Mouse (Mus musculus) midbrain, embryonic 15.5 days (tissue): ENCODE measurements around the gene Apopt1. TPM values are rescaled to one million over a fixed set of nuclear protein-coding genes. Genes with fewer than 3 reads are reported as not detected.
"Not testable (repeated sequence)": the region's sequence is repeated elsewhere in the genome, so short reads cannot be mapped to it uniquely, and the experiment has no call there.

Experiments used
- ATAC-seq: fragments of 200-750 bp; cut with Nextera tagmentation; replicated peaks from 2 replicates; pipeline ENCODE4 v1.8.0; 2017; ENCODE audit warnings: moderate TSS enrichment
- H3K27ac ChIP-seq: fragments of 300-500 bp; sonication (generic); 2 replicates; pipeline ENCODE4 v1.5.1; 2015; ENCODE audit warnings: mild to moderate bottlenecking, inconsistent platforms
- H3K27me3 ChIP-seq: fragments of 300-500 bp; sonication (generic); replicated peaks from 2 replicates; pipeline ENCODE4 v1.6.1; 2015; ENCODE audit warnings: inconsistent platforms
- H3K36me3 ChIP-seq: fragments of 300-500 bp; sonication (generic); replicated peaks from 2 replicates; pipeline ENCODE4 v1.6.1; 2015; ENCODE audit warnings: inconsistent platforms
- H3K4me1 ChIP-seq: fragments of 300-500 bp; sonication (generic); 2 replicates; pipeline ENCODE4 v1.6.1; 2015; ENCODE audit warnings: inconsistent platforms
- H3K4me2 ChIP-seq: fragments of 300-500 bp; sonication (generic); 2 replicates; pipeline ENCODE4 v1.6.1; 2015; ENCODE audit warnings: inconsistent platforms, mild to moderate bottlenecking, moderate library complexity
- H3K4me3 ChIP-seq: fragments of 300-500 bp; sonication (generic); 2 replicates; pipeline ENCODE4 v1.5.1; 2015; ENCODE audit warnings: mild to moderate bottlenecking, inconsistent platforms
- H3K9ac ChIP-seq: fragments of 300-500 bp; sonication (generic); 2 replicates; pipeline ENCODE4 v1.6.1; 2015; ENCODE audit warnings: mild to moderate bottlenecking, inconsistent platforms
- H3K9me3 ChIP-seq: fragments of 300-500 bp; sonication (generic); 2 replicates; pipeline ENCODE4 v1.6.1; 2016; ENCODE audit warnings: inconsistent platforms
- WGBS: fragments of 180-500 bp; shearing (Covaris S2); methylation state at CpG from one replicate; pipeline ENCODE4 v1.1.7; 2015; ENCODE audit warnings: mixed read lengths; 5-methylcytosine and 5-hydroxymethylcytosine counted together
- polyA plus RNA-seq: library from polyadenylated mRNA; unstranded; fragments of >200 nt; fragmentation: Nextera tagmentation; extraction: Ambion mirVana; gene quantifications from 2 replicates; pipeline ENCODE4 v1.2.1, GENCODE M21; 2015

The Apopt1 gene
- polyA plus RNA-seq, 1 experiment from 2014 or later: 55.3 TPM

DNA sequence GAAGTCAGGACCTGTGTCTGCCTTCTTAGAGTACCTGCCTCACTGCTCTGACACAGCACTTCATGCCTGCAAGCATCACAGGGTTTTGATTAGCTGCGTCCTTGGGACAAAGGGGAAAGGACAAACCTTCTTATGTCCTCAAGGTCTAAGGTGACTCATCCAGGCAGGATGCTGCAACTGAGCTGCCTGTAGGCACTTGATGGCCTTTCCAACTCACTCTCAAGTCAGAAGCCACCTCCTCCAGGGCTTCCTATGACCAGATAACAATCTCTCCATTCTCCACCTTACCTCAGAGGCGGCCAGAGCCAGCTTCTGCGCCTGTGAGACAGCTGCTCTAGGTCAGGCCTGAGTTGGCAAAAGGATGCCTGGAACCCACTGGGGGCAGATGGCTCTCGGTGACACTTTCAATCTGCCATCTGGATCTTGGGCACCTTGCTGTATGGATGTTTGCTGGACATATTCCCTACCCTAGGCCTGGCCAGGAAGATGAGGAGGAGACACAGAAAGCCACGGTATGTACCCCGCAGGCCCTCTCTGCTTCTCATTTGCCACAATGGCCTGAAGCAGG, 14.6 kb upstream of the Apopt1 start:
- no peak overlapping the region for H3K4me2 ChIP-seq
- no peak overlapping the region for H3K9ac ChIP-seq
- peaks cover 28% of the 10 kb centered on the region for H3K4me1 ChIP-seq
- no peaks in the 10 kb centered on the region for H3K9me3 ChIP-seq
- H3K36me3 ChIP-seq: no peaks in the 10 kb centered on the region
- H3K27ac ChIP-seq: no peak overlapping the region
- WGBS: 89% methylated on average over 6 of the region's 6 CpGs
- no peak overlapping the region for H3K4me3 ChIP-seq
- no peaks in the 10 kb centered on the region for H3K27me3 ChIP-seq
- no peak for ATAC-seq

DNA sequence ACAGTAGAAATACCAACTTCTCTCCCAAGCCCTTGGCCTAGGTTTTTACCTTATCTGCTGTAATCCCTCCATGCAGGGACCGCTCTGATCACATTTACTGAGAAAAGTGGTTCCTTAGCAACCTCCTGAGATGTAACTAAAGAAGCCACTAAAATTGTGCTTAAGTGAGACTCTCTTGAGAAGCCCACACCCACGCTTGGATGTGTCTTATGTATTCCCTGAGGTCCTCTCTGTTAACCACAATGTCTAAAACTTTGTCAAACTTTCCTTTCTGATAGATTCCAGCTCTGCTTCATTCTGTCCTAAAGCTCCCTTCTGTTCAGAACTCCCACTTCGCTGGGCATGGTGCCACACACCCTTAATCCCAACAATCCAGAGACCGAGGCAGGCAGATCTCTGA, 13.5 kb upstream of the Apopt1 start:
- H3K4me2 ChIP-seq: no peak overlapping the region
- no peak overlapping the region for H3K4me3 ChIP-seq
- no peak overlapping the region for H3K9ac ChIP-seq
- H3K36me3 ChIP-seq: no peaks in the 10 kb centered on the region
- ATAC-seq: no peak
- H3K27me3 ChIP-seq: no peaks in the 10 kb centered on the region
- H3K4me1 ChIP-seq: peaks cover 17% of the 10 kb centered on the region
- H3K9me3 ChIP-seq: no peaks in the 10 kb centered on the region
- H3K27ac ChIP-seq: no peak overlapping the region
- WGBS: 85% methylated on average over 4 of the region's 4 CpGs

DNA sequence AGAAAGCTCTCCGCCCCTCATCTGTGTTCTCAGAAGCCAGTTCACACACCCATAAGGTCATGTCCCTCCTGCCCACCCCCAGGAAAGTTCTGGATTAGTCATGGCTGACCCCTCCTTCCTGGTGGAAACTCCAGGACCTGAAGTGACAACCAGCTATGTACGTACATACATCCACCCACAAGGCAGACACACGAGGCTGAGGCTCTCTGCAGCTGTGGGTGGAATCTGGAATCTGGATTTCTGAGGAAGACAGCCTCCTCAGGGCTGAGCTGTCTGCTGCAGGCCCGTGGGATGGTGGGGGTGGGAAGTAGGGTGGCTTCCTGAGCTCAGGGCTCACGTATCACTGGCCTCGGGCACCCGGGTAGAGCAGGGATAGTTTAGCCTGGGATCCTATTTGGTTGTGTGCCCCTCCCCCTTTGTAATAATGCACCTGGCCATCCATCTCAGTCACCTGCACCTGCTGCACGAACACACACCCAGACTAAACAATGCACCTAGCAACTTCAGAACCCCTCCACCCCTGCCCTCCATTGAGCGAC, 12.1 kb upstream of the Apopt1 start:
- Histone ChIP-seq H3K9me3 (no peaks in the 10 kb centered on the region), H3K27me3 (no peaks in the 10 kb centered on the region), H3K9ac (no peak overlapping the region), H3K36me3 (no peaks in the 10 kb centered on the region), H3K27ac (no peak overlapping the region), H3K4me2 (no peak overlapping the region), H3K4me1 (peaks cover 3% of the 10 kb centered on the region; the same call in 1 of the 2 replicates), H3K4me3 (no peak overlapping the region)
- ATAC-seq: no peak
- WGBS: 79% methylated on average over 9 of the region's 9 CpGs

DNA sequence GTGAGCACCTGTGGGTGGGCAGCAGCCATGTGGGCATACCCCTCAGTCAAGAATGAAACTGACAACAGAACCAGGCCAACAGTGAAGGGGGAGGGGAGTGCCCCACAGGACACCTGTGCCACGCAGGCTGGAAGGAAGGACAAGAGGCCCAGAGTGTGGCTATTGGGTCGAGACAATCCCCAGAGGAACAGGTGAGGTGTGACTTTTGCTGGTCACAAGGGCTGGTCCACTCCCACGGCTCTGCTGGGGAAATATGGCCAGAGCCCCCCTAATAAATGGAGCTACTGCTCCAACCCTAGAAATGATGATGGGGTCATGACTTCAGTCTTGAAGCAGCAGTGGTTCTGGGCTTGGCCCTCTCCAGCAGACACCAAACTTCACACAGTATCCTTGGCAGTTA, 9.8 kb upstream of the Apopt1 start:
- no peak for ATAC-seq
- H3K27ac ChIP-seq: no peak overlapping the region
- H3K27me3 ChIP-seq: no peaks in the 10 kb centered on the region
- no peaks in the 10 kb centered on the region for H3K36me3 ChIP-seq
- no peak overlapping the region for H3K4me3 ChIP-seq
- no peaks in the 10 kb centered on the region for H3K9me3 ChIP-seq
- H3K4me1 ChIP-seq: no peaks in the 10 kb centered on the region
- H3K4me2 ChIP-seq: no peak overlapping the region
- no peak overlapping the region for H3K9ac ChIP-seq
- 69% methylated on average over 3 of the region's 3 CpGs for WGBS

DNA sequence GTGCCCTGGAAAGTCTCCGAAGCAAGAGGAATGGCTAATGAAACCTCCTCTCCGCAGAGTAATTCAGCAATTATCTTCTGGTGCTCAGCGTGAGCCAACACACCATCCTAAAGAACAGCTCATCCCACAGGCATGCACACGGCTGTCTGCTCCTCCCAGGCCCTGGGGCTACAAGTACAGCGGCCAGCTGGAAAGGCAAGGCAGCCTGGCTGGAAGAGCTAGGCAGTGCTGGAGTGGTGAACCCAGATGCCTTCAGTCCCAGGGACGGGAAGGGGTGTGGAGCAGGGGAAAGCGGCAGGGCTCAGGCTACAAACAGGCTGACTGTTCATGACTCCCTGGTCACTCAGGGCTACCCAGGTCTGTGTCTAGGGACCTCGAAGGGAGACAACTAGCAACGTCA, 8.5 kb upstream of the Apopt1 start:
- 55% methylated on average over 9 of the region's 9 CpGs for WGBS
- Histone ChIP-seq H3K4me1 (no peaks in the 10 kb centered on the region), H3K4me3 (no peak overlapping the region), H3K4me2 (no peak overlapping the region), H3K9me3 (no peaks in the 10 kb centered on the region), H3K36me3 (peaks cover 10% of the 10 kb centered on the region), H3K9ac (no peak overlapping the region), H3K27me3 (no peaks in the 10 kb centered on the region), H3K27ac (no peak overlapping the region)
- ATAC-seq: no peak

DNA sequence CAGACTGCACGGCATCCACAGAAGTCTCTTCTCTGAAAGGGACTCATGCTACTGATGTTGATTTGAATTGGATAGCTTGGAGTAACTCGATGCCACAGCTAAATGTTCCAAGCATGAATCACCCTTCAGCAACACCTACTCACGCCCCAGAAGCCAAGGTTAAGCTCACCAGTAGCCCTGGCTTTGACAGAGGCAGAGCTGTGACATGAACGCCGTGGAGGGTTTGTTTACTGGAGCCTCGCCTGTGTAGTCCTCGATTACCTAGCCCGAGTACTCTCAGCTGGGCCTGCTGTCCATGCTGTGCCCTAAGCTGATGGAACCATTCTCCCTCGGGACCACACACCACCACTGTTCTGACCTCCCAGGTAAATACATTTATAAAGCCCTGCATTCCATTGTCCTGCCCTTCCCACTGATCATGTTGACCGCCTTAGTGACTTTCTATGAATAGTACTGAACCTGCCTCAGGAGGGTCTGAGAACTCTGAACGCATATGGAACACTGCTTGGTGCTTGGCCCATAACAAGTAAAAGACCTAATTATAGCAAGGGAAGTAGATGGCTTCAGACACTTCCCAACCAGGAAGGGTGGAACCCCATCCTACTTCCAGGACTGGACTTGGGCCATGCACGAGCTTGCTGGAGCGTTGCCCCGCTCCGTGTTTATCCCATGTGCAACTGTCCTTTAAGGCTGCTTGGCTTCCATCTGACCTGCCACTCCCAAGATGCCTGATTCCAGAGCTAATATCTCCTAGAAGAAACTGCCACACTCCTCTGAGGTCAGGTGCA, 7.7 kb upstream of the Apopt1 start:
- H3K4me1 ChIP-seq: no peaks in the 10 kb centered on the region
- ATAC-seq: no peak
- no peak overlapping the region for H3K4me2 ChIP-seq
- no peak overlapping the region for H3K27ac ChIP-seq
- no peak overlapping the region for H3K9ac ChIP-seq
- no peaks in the 10 kb centered on the region for H3K27me3 ChIP-seq
- H3K4me3 ChIP-seq: no peak overlapping the region
- 80% methylated on average over 15 of the region's 15 CpGs for WGBS
- peaks cover 17% of the 10 kb centered on the region for H3K36me3 ChIP-seq
- H3K9me3 ChIP-seq: no peaks in the 10 kb centered on the region

DNA sequence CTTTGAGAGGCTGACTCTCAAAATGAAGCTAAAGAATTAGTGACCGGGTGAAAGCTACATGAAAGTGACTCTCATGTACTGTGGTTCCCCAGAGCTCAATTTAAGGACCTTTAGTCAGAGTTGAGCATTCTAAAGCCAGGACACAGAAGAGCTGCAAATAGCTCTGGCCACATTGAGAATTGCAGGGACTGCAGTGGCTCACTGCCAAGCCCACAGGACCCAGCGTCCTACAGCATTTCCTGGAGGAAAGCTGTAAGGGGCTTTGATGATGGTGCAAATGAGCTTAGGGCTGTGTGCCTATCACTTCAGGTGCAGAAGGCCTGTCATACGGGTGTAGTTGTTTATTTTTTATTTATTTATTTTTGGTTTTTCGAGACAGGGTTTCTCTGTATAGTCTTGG, 4.9 kb upstream of the Apopt1 start:
- ATAC-seq: no peak
- no peak overlapping the region for H3K27ac ChIP-seq

DNA sequence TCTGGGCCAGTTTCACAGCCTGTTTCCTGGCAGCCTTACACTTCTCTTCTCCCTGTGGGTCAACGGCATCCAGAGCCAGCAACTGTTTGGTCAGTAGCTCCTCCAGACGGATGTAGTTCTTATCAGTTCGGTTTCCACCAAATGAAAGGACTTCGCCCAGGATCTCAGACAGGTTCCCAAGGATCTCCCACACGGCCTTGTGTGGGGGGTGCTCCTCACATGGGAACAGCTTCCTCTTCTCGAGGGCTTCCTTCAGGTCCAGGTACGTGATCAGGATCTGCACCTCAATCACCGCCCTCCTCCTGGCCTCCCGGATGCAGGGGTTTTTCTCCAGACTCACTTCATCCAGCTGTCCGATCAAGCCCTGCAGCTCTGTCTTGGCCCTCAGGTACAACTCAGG, 3.0 kb upstream of the Apopt1 start:
- Histone ChIP-seq H3K4me2 (no peak overlapping the region), H3K4me3 (no peak overlapping the region), H3K9ac (no peak overlapping the region), H3K4me1 (peaks cover 25% of the 10 kb centered on the region), H3K27ac (no peak overlapping the region), H3K27me3 (no peaks in the 10 kb centered on the region), H3K9me3 (no peaks in the 10 kb centered on the region), H3K36me3 (peaks cover 23% of the 10 kb centered on the region)
- ATAC-seq: no peak
- WGBS: 93% methylated on average over 10 of the region's 10 CpGs

More for the DNA sequence above, 4.9 kb upstream of the Apopt1 start:
- 81% methylated on average over 4 of the region's 4 CpGs for WGBS
- no peaks in the 10 kb centered on the region for H3K9me3 ChIP-seq
- H3K4me1 ChIP-seq: peaks cover 11% of the 10 kb centered on the region
- H3K36me3 ChIP-seq: peaks cover 23% of the 10 kb centered on the region
- H3K9ac ChIP-seq: no peak overlapping the region
- no peak overlapping the region for H3K4me3 ChIP-seq
- H3K4me2 ChIP-seq: no peak overlapping the region
- no peaks in the 10 kb centered on the region for H3K27me3 ChIP-seq

DNA sequence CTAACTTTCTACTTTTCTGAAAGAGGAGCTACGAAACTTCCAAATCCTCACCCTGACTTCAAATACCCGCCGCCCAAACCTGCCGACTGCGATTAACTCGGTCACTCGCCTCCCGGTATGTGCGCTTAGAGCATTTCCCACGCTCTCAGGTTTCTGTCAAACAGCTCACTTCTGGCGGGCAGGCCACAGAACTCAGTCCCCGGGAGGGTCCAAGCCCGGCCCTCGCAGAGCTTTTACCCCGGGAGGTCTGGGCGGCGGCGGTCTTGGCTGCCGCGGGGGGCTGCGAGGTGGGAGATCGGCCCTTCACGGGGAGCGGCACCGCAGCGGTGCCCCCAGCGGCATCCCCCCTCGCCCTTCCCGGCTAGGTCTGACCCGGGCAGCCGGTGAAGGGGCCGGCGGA, 585 bp upstream of the Apopt1 start:
- ATAC-seq: peak; percentile 22; the same call in 1 of the 2 replicates
- peak overlapping the region; percentile 85 for H3K9ac ChIP-seq
- H3K4me3 ChIP-seq: peak overlapping the region; percentile 83
- peak overlapping the region; percentile 86 for H3K27ac ChIP-seq
- no peaks in the 10 kb centered on the region for H3K27me3 ChIP-seq
- peaks cover 23% of the 10 kb centered on the region for H3K36me3 ChIP-seq
- H3K4me2 ChIP-seq: peak overlapping the region; percentile 71
- H3K9me3 ChIP-seq: no peaks in the 10 kb centered on the region
- WGBS: under 1% methylated on average over 32 of the region's 33 CpGs
- H3K4me1 ChIP-seq: peaks cover 25% of the 10 kb centered on the region

DNA sequence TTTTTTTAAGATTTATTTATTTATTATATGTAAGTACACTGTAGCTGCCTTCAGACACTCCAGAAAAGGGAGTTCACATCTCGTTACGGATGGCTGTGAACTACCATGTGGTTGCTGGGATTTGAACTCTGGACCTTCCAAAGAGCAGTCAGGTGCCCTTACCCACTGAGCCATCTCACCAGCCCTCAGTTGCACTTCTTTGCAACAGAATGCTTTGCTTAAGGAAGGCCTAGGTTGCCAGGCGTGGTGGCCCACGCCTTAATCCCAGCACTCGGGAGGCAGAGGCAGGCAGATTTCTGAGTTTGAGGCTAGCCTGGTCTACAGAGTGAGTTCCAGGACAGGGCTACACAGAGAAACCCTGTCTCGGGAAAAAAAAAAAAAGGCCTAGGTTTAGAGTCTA, 819 bp downstream of the Apopt1 start:
- peaks cover 32% of the 10 kb centered on the region for H3K4me1 ChIP-seq

DNA sequence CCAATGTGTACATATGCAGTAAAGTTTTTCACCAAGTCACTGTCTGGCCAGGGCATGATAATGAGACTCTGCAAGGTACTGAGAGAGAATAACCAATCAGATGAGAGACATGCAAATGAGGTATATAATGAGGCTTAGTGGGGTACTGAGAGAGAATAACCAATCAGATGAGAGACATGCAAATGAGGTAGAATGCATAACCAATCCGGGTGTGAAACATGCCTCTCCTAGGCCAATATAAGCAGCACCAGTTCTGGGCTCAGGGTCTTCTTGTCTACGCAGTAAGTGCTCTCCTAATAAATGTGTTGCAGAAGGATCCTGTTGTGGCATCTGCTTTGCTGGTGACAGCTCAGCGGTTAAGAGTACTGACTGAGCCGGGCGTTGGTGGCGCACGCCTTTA, 3.4 kb downstream of the Apopt1 start:
- Histone ChIP-seq H3K36me3 (no peaks in the 10 kb centered on the region), H3K27me3 (no peaks in the 10 kb centered on the region), H3K9ac (no peak overlapping the region), H3K4me3 (no peak overlapping the region), H3K27ac (no peak overlapping the region), H3K4me2 (no peak overlapping the region), H3K9me3 (no peaks in the 10 kb centered on the region), H3K4me1 (peaks cover 29% of the 10 kb centered on the region)
- 96% methylated on average over 7 of the region's 7 CpGs for WGBS
- no peak for ATAC-seq

More for the DNA sequence above, 819 bp downstream of the Apopt1 start:
- not testable (repeated sequence) for ATAC-seq, H3K9me3 ChIP-seq, H3K27me3 ChIP-seq, H3K27ac ChIP-seq
- Histone ChIP-seq H3K4me2 (peak overlapping the region; percentile 71), H3K4me3 (peak overlapping the region; percentile 83), H3K9ac (peak overlapping the region; percentile 85; the same call in 1 of the 2 replicates), H3K36me3 (peaks cover 19% of the 10 kb centered on the region)
- WGBS: 74% methylated on average over 6 of the region's 6 CpGs

DNA sequence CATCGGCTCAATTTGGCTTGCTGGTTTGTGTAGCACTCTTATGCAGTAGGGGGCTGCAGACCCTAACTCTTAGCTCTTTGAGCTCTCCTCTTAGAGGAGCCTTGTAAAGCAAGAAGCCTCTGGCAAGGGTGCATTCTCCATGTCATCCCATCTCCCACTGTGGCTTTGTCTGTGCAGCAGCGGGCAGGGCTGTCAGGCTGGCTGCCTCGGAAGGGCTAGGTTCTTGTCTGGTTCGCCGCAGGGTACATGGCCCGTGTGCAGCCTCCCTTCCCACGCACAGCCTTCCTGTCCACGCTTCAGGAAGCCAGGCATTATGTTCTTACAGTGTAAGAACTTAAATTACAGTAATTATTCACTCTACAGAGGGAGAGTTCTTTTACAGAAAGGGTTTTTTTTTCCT, 5.6 kb downstream of the Apopt1 start:
- no peaks in the 10 kb centered on the region for H3K9me3 ChIP-seq
- no peak for ATAC-seq
- H3K36me3 ChIP-seq: peaks cover 2% of the 10 kb centered on the region; the same call in 1 of the 2 replicates
- no peak overlapping the region for H3K4me2 ChIP-seq
- no peak overlapping the region for H3K4me3 ChIP-seq
- H3K4me1 ChIP-seq: peaks cover 21% of the 10 kb centered on the region
- no peak overlapping the region for H3K9ac ChIP-seq
- no peaks in the 10 kb centered on the region for H3K27me3 ChIP-seq
- peak overlapping the region; percentile 36 for H3K27ac ChIP-seq
- WGBS: 38% methylated on average over 8 of the region's 8 CpGs
